ENCODE assay signal across 8 mouse cellular contexts in the genomic region with DNA sequence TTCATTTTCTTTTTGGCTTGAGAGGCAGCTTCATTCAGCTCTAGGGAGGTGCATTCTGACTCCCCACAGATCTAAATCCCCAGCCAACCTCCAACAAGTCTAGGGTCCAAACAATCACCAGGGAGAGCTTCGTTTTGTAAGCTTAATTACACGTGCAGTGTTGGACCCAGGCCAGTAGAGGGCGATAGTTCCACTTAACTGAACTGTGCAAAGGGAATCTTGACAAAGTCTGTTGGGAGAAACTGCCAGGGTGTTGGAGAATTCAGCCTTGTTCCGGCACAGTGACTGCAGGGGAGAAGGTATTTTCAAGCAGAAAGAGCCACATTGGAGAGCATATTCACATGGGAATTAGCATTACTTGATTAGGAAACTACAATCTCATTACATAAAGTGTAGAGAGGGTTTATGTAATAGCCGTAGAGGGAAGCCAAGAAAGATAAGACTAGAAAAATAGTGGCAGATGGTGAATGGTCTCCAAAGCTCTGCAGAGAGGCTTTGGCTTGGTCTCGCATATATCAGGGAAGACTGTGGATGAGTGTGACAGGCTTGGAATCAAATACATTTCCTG.
DNase-seq lines count a peak whose midpoint lies in the region; ATAC-seq and TF ChIP-seq lines count a peak whose summit lies in the region.

No protein-coding gene starts in this region.

- no peak overlapping the region for H3K4me3 ChIP-seq in heart, embryonic 12.5 days
- H3K4me3 ChIP-seq in intestine, postnatal 0 days (ENCODE audit: low read depth, low read length): no peak overlapping the region
- H3K4me3 ChIP-seq in midbrain, embryonic 15.5 days: no peak overlapping the region
- H3K4me3 ChIP-seq in stomach, embryonic 14.5 days (ENCODE audit: low read depth, low read length): no peak overlapping the region

- no peak for ATAC-seq in heart, embryonic 12.5 days (ENCODE audit: insufficient number of reproducible peaks, low FRiP score)
- no peak for ATAC-seq in intestine, postnatal 0 days
- peak; percentile 75 for ATAC-seq in midbrain, embryonic 15.5 days (replicated peaks)
- ATAC-seq in stomach, embryonic 14.5 days (ENCODE audit: insufficient number of reproducible peaks, insufficient read depth, low FRiP score, low read depth): no peak

- 0 out of 2 replicates have a peak, but pooled peaks cover 4% of the 10 kb centered on the region for H3K4me1 ChIP-seq in heart, embryonic 12.5 days (replicated peaks)
- H3K4me1 ChIP-seq in intestine, postnatal 0 days (replicated peaks; ENCODE audit: control insufficient read depth, insufficient read depth, low read length): no peaks in the 10 kb centered on the region
- H3K4me1 ChIP-seq in midbrain, embryonic 15.5 days: peaks cover 14% of the 10 kb centered on the region
- H3K4me1 ChIP-seq in stomach, embryonic 14.5 days (ENCODE audit: control insufficient read depth, insufficient read depth, low read length): 0 out of 2 replicates have a peak, but pooled peaks cover 4% of the 10 kb centered on the region

- no peaks in the 10 kb centered on the region for H3K27me3 ChIP-seq in heart, embryonic 12.5 days (replicated peaks)
- H3K27me3 ChIP-seq in intestine, postnatal 0 days (replicated peaks; ENCODE audit: control insufficient read depth, insufficient read depth, low read length): no peaks in the 10 kb centered on the region
- no peaks in the 10 kb centered on the region for H3K27me3 ChIP-seq in midbrain, embryonic 15.5 days (replicated peaks)
- no peaks in the 10 kb centered on the region for H3K27me3 ChIP-seq in stomach, embryonic 14.5 days (ENCODE audit: control insufficient read depth, insufficient read depth, low read length)

- no peak overlapping the region for H3K4me2 ChIP-seq in heart, embryonic 12.5 days
- no peak overlapping the region for H3K4me2 ChIP-seq in intestine, postnatal 0 days (replicated peaks; ENCODE audit: low read depth)
- no peak overlapping the region for H3K4me2 ChIP-seq in midbrain, embryonic 15.5 days
- H3K4me2 ChIP-seq in stomach, embryonic 14.5 days (replicated peaks; ENCODE audit: low read depth, low read length): no peak overlapping the region

- intact Hi-C loops in left cerebral cortex, postnatal 25 days (cut with DNase I): loop anchor here (1.0 to 10.0 kb wide), 7 partner anchors 84 to 921 kb away; partner anchors contain the start of gene Dpy19l1

- peak; percentile 97 for DNase-seq in heart, adult 11 months
- DNase-seq in cerebellum, postnatal 4 days (ENCODE audit: low spot score in 2 of 2): peak; percentile 79 to 87
- peak; percentile 22 for DNase-seq in gastrocnemius, postnatal 25 days
- DNase-seq in left cerebral cortex, postnatal 25 days (ENCODE audit: low spot score in 2 of 2): peak; percentile 81 to 95

- H3K9me3 ChIP-seq in heart, embryonic 12.5 days (replicated peaks): no peaks in the 10 kb centered on the region
- H3K9me3 ChIP-seq in intestine, postnatal 0 days (ENCODE audit: control insufficient read depth): no peaks in the 10 kb centered on the region
- H3K9me3 ChIP-seq in midbrain, embryonic 15.5 days: no peaks in the 10 kb centered on the region
- no peaks in the 10 kb centered on the region for H3K9me3 ChIP-seq in stomach, embryonic 14.5 days (ENCODE audit: control insufficient read depth, low read depth, low read length)

- no peak overlapping the region for H3K9ac ChIP-seq in heart, embryonic 12.5 days
- no peak overlapping the region for H3K9ac ChIP-seq in intestine, postnatal 0 days (ENCODE audit: low read depth, low read length)
- H3K9ac ChIP-seq in midbrain, embryonic 15.5 days: no peak overlapping the region
- H3K9ac ChIP-seq in stomach, embryonic 14.5 days (replicated peaks; ENCODE audit: low read depth, low read length): no peak overlapping the region

- H3K27ac ChIP-seq in heart, embryonic 12.5 days (ENCODE audit: poor library complexity, severe bottlenecking): no peak overlapping the region
- H3K27ac ChIP-seq in intestine, postnatal 0 days (ENCODE audit: low read depth, low read length): no peak overlapping the region
- H3K27ac ChIP-seq in midbrain, embryonic 15.5 days: no peak overlapping the region
- H3K27ac ChIP-seq in stomach, embryonic 14.5 days (ENCODE audit: low read length): peak overlapping the region; percentile 17; the same call in 1 of the 2 replicates

- peak; percentile 86 for TF ChIP-seq CTCF in intestine, postnatal 0 days (IDR thresholded peaks at IDR 0.05; ENCODE audit: low read depth)

- 13% methylated on average over 6 of the region's 6 CpGs for WGBS in heart, embryonic 12.5 days
- 18% methylated on average over 6 of the region's 6 CpGs for WGBS in intestine, postnatal 0 days
- 11% methylated on average over 6 of the region's 6 CpGs for WGBS in midbrain, embryonic 15.5 days
- WGBS in stomach, embryonic 14.5 days: 12% methylated on average over 6 of the region's 6 CpGs

- no peaks in the 10 kb centered on the region for H3K36me3 ChIP-seq in heart, embryonic 12.5 days
- H3K36me3 ChIP-seq in intestine, postnatal 0 days (ENCODE audit: control insufficient read depth, insufficient read depth): no peaks in the 10 kb centered on the region
- no peaks in the 10 kb centered on the region for H3K36me3 ChIP-seq in midbrain, embryonic 15.5 days (replicated peaks)
- no peaks in the 10 kb centered on the region for H3K36me3 ChIP-seq in stomach, embryonic 14.5 days (ENCODE audit: control insufficient read depth, insufficient read depth, low read length)

Comparison
In these comparisons a context has a peak if more than half of its experiments do, and no peak if none do; other contexts are left out.
1. DNase-seq: peak in every context shown above with its lines; median percentile 97 in heart, adult 11 months; 88 in left cerebral cortex, postnatal 25 days; 83 in cerebellum, postnatal 4 days; 22 in gastrocnemius, postnatal 25 days.